Mouse (Mus musculus) small intestine, adult 2 months (tissue): ENCODE results near the gene Egfl8.

Source experiments
- CTCF ChIP-seq: fragments of 200-500 bp; IDR thresholded peaks from 2 replicates; pipeline ENCODE4 v1.5.1; 2012; ENCODE audit warnings: low read depth, mild to moderate bottlenecking, control low read depth, inconsistent platforms, low read length, moderate library complexity, mixed read lengths; ENCODE audit not compliant: insufficient replicate concordance, insufficient read length; ENCODE audit errors: extremely low read depth
- POLR2A ChIP-seq: fragments of 200-500 bp; IDR thresholded peaks from 2 replicates; pipeline ENCODE4 v1.6.1; 2012; ENCODE audit warnings: low read depth, mild to moderate bottlenecking, control low read depth, inconsistent platforms, low read length, moderate library complexity

GRCm38 (mm10) chr17:34613830-34614229 is 1.9 kb downstream of the Egfl8 start:
- TF ChIP-seq CTCF = no peak
- TF ChIP-seq POLR2A = no peak
